Mouse (Mus musculus): ENCODE data around the gene Gfi1b.

Gene Gfi1b

DNA sequence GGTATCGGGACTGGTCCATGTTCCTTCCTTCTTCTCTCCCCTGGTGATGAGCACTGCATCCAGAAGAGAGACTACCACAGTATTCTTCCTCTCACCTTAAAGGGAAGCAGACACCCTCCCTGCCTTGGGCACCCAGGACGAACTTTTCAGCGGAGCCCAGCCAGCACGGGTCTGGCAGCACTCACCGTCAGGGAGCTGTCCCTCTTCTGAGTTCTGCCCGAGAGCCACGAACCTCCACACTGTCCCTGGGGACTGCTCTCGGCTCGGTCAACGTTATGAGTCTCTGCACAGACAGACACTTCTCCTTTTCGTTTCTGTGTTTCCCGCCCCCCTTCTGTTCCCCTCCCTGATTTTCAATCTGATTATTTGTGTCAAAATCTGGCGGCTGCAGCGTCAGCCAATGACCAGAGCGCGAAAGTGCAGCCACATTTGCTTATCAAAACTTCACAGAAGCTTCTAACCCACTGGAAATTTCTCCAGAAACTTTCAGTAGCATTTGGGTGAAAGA is at the start of gene Gfi1b:
Gene Gfi1b, minus strand, starts transcription at position 319 of the 508 bp plus-strand sequence.
- in situ Hi-C loops (cut with MboI, MseI), result loop anchor here (5.0 kb wide), 1 partner anchor 34 kb away; no protein-coding TSS in a partner anchor

DNA sequence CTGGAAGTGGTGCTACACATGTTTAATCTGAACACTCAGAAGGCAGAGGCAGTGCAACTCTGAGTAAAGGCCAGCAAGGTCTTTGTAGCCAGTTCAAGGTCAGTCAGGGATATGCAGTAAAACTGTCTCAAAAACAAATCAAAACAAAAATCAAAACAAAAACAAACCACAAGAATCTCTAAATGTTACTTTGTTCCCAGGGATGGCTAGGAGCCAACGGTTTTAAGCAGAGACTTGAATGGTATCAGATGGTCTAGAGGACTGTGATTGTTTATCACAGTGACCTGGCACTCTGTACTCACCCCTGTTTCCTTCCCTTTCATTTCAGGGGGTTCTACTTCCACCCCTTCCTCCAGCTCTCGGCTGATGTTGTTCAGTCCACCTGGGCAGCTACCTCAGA is 49.7 kb upstream of the Gfi1b start:
- in situ Hi-C loops (cut with MboI, MseI), result no loop called here

DNA sequence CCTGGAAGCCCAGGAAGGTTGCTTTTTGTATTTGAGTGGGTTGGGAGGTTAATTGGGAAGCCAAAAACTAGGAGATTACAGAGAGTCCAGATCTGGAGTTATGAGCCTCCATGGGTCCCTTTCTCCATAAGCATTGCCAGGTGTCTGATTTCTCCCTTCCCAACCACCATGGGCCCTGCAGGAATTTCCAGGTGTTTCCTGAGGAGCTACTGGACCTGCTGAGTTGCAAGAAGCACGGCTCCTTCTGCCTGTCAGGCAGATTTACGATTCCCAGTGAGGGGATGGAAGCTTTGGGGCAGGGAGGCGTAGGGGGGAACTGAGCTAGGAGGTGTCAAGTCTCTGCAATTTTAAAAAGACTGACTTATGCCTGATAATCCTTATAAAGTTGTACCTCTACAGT is 44.0 kb upstream of the Gfi1b start:
- in situ Hi-C loops (cut with MboI, MseI), result no loop called here

- in situ Hi-C loops (cut with MboI, MseI), result no loop called here
These were observed 41.1 kb upstream of the Gfi1b start for GRCm38 (mm10) chr2:28662891-28663290.

- in situ Hi-C loops (cut with MboI, MseI), result no loop called here
These were observed 34.4 kb upstream of the Gfi1b start for GRCm38 (mm10) chr2:28656216-28656615.

DNA sequence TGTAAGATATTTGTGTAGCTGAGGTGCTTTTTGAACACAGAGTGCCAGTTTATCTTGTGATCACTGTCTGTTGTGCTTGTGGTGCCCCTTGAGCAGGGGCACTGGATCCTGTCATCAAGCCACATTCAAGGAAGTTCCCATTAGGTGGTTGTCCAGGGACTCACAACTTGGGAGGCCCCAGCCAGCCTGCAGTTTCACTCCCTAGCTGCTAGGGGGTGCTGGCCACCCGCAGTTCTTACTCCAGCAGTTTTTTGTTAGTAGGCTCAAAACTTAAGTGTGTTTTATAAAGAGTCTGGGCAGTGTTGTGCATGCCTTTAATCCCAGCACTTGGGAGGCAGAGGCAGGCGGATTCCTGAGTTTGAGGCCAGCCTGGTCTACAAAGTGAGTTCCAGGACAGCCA is 32.5 kb upstream of the Gfi1b start:
- in situ Hi-C loops (cut with MboI, MseI), result no loop called here

GRCm38 (mm10) chr2:28653351-28653750 is 31.6 kb upstream of the Gfi1b start:
- in situ Hi-C loops (cut with MboI, MseI), result no loop called here

DNA sequence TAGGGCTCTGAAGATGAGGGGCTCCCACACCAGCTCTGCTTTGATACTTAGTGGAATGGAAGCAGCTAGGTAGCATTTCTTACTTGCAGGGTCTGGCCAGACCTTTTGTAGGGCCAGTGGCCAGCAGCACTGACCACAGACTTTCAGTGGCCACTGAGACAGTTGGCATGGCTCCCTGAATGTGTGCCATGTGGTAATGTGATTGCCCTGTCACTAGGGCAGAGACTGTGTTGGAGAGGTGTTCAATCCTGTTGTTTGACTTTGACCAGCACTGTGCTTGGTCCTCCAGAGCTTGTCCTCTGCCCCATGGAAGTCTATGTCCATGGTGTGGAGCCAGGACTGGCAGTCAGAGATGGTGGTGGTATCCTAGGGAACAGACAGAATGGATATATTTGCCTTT is 28.7 kb upstream of the Gfi1b start:
- in situ Hi-C loops (cut with MboI, MseI), result no loop called here

GRCm38 (mm10) chr2:28643081-28643480 is 21.3 kb upstream of the Gfi1b start:
- in situ Hi-C loops (cut with MboI, MseI), result no loop called here

GRCm38 (mm10) chr2:28641435-28641941 is 19.7 kb upstream of the Gfi1b start:
- in situ Hi-C loops (cut with MboI, MseI), result no loop called here

DNA sequence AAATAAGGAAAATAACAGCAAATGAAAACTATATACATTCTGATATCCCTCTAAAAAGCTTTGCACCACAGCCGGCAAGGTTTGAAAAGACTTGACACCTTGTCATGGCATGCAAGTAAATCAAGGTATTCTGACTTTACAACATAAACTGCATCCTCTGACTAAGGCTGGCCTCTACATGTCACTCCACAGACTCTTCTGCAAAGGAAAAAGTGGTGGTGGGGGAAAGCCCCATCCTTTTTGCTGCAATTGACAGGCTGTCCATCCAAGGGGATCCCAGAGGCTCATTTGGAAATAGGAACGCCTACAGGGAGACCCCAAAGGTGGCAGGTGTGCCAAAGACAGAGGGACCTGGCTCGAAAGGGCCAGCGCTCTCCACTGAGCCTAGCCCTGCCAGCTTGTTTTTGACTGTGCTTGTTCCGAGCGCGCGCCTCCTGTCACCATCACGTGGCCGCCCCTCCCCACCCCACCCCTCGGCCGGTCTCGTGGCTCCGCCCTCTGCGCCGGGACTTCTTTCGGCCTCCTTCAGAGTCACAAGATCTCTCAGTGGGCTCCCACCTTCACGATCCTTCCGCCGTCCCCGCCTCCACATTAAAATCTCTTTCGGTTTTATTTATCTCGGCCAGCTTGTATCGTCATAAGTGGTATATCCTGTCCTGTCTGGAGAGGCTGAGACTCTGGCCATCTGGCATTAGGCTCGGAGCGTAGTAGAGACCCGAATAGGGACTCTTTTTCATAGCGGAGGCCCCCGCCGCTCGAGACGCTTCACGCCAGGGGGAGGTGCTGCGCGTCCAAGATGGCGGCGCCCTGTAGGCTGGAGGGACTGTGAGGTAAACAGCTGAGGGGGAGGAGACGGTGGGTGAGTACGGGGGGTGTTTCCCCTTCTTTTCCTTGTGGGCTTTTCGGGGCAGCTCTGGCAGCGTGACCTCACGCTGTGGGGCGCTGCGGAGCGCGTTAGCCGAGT is 19.0 kb upstream of the Gfi1b start, which contains the start of gene Tsc1:
Gene Tsc1, plus strand, starts transcription at position 768 of the 964 bp plus-strand sequence.
- in situ Hi-C loops (cut with MboI, MseI), result no loop called here

GRCm38 (mm10) chr2:28639794-28640193 is 18.0 kb upstream of the Gfi1b start:
- in situ Hi-C loops (cut with MboI, MseI), result no loop called here

DNA sequence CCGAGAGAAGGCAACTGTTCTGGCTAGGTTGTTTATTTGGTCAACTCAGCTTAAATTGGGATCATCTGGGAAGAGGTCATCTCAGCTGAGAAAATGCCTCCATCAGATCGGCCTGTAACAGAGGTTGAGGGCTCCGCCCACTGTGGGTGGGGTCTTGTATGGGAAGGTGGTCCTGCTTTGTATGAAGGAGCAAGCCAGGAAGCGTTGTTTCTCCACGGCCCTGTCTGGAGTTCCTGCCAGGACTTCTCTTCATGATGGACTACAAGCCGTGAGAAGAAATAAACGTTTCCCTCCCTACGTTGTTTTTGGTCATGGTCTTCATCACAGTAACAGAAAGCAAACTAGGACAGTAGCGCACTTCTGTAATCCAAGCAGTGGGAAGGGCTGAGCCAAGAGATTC is 17.1 kb upstream of the Gfi1b start:
- in situ Hi-C loops (cut with MboI, MseI), result no loop called here

DNA sequence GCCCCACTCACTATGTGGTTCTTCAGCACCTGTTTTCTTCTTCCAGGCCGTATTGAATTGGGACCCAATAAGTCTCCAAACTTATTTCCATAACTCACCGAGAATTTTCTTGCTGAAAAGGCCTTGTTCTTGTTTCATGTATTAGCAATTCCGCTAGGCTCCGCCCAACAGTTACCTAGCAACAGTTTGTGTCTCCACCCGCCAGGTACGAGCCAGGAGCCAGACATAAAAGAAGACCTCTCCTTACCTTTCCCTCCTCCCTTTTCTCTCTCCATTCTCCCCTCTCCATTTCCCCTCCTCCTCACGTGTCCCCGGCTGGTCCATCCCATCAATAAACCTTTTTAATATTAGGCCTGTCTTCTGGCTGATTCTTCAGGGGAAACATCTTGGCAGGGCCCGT is 16.6 kb upstream of the Gfi1b start:
- in situ Hi-C loops (cut with MboI, MseI), result no loop called here

GRCm38 (mm10) chr2:28637106-28637845 is 15.5 kb upstream of the Gfi1b start:
- in situ Hi-C loops (cut with MboI, MseI), result no loop called here

GRCm38 (mm10) chr2:28635199-28635598 is 13.4 kb upstream of the Gfi1b start:
- in situ Hi-C loops (cut with MboI, MseI), result no loop called here

DNA sequence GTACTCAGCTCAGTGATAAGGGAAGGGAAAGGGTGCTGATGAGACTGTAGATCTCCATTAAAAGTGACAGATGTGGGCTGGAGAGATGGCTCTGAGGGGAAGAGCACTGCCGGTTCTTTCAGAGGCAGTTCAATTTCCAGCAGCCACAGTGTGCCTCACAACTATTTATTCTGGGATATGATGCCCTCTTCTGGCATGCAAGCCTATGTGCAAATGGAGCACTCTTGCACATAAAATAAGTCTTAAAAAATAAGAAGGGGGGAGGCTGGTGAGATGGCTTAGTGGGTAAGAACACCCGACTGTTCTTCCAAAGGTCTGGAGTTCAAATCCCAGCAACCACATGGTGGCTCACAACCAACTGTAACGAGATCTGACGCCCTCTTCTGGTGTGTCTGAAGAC is 11.4 kb upstream of the Gfi1b start:
- in situ Hi-C loops (cut with MboI, MseI), result no loop called here

- in situ Hi-C loops (cut with MboI, MseI), result no loop called here
These were observed 10.8 kb upstream of the Gfi1b start for GRCm38 (mm10) chr2:28632626-28633025.

DNA sequence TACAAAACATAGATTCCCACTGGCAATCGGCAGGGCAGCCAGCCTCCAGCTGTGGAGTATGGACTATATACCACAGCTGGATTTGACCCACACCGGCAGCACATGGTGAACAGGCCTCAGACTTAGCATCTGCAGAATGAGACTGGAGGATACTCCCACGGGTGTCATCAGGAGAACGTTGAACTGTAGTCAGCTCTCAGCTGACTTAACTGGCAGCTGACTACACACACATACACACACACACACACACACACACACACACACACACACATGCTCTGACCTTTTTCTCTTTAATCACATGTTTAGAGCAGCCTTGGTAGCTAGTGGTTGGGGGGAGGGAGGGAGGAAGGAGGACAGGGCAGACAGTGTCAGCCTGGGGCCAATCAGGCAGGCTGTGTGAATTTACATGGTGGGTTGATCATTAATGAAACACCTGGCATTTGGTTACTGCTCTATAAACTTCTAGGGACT is 8.2 kb upstream of the Gfi1b start:
- in situ Hi-C loops (cut with MboI, MseI), result no loop called here

- in situ Hi-C loops (cut with MboI, MseI), result no loop called here
These were observed 6.3 kb upstream of the Gfi1b start for GRCm38 (mm10) chr2:28628053-28628452.

DNA sequence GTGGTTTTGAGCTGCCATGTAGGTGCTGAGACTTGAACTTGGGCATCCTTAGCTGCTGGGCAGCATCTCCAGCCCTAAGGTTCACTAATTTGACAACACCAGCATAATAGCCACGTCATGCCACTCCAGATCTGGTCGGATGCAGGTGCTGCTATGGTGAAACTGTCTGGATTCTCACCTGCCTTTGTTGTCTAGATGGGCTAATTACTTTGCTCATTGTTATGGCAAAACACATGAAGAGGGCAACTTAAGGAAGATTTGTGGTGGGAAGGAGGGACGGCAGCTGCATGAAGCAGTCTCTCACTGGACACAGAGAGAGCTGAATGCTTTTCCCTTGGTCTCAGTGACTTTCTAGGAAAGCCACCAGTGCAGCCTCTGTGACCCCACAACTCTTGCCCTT is 4.3 kb upstream of the Gfi1b start:
- in situ Hi-C loops (cut with MboI, MseI), result no loop called here

GRCm38 (mm10) chr2:28624870-28625269 is 3.1 kb upstream of the Gfi1b start:
- in situ Hi-C loops (cut with MboI, MseI), result loop anchor here (5.0 kb wide), 1 partner anchor 38 kb away; no protein-coding TSS in a partner anchor
